Mouse (Mus musculus): Measurements from ENCODE around the gene Zc3h14. TPM values are rescaled to one million over a fixed set of nuclear protein-coding genes. Genes with fewer than 3 reads are reported as not detected.

Zc3h14 gene
- polyA plus RNA-seq, 1 experiment: 29.6 TPM

- no peaks in the 10 kb centered on the region for H3K79me2 ChIP-seq (ENCODE audit: control insufficient read depth, insufficient read depth)
- H3K4me3 ChIP-seq (ENCODE audit: insufficient read depth, poor library complexity, severe bottlenecking): no peak overlapping the region
- peaks cover 24% of the 10 kb centered on the region for H3K36me3 ChIP-seq (ENCODE audit: control insufficient read depth, insufficient read depth)
- H3K79me3 ChIP-seq (ENCODE audit: low read depth): no peaks in the 10 kb centered on the region
- TF ChIP-seq CEBPB (IDR thresholded peaks at IDR 0.05; ENCODE audit: low read depth): no peak
- TF ChIP-seq MYOG (IDR thresholded peaks at IDR 0.05; ENCODE audit: control insufficient read depth, extremely low read depth, insufficient read length): no peak
- TF ChIP-seq MYOD1 (IDR thresholded peaks at IDR 0.05; ENCODE audit: control insufficient read depth, insufficient read length, low read depth): no peak
- no peak for TF ChIP-seq MAX (IDR thresholded peaks at IDR 0.05)
- TF ChIP-seq CTCF (IDR thresholded peaks at IDR 0.05; ENCODE audit: control insufficient read depth, insufficient read depth, insufficient read length): no peak
- TF ChIP-seq FOSL1 (IDR thresholded peaks at IDR 0.05; ENCODE audit: insufficient read depth, low read length, poor library complexity, severe bottlenecking): no peak
- no peak for TF ChIP-seq USF1 (IDR thresholded peaks at IDR 0.05; ENCODE audit: low read depth)
- H3ac ChIP-seq (ENCODE audit: control insufficient read depth, insufficient read length, low read depth): no peak overlapping the region
- no peaks in the 10 kb centered on the region for H3K27me3 ChIP-seq (ENCODE audit: control insufficient read depth, insufficient read depth, insufficient read length)
Measured at GRCm38 (mm10) chr12:98800334-98800733, 53.6 kb downstream of the Zc3h14 start.

GRCm38 (mm10) chr12:98802245-98802644 is 55.5 kb downstream of the Zc3h14 start:
- TF ChIP-seq MYOG (IDR thresholded peaks at IDR 0.05; ENCODE audit: control insufficient read depth, extremely low read depth, insufficient read length) (no peak), MAX (IDR thresholded peaks at IDR 0.05) (no peak), CEBPB (IDR thresholded peaks at IDR 0.05; ENCODE audit: low read depth) (no peak), CTCF (IDR thresholded peaks at IDR 0.05; ENCODE audit: control insufficient read depth, insufficient read depth, insufficient read length) (no peak), FOSL1 (IDR thresholded peaks at IDR 0.05; ENCODE audit: insufficient read depth, low read length, poor library complexity, severe bottlenecking) (no peak), USF1 (IDR thresholded peaks at IDR 0.05; ENCODE audit: low read depth) (no peak), MYOD1 (IDR thresholded peaks at IDR 0.05; ENCODE audit: control insufficient read depth, insufficient read length, low read depth) (no peak)
- Histone ChIP-seq H3K4me3 (ENCODE audit: insufficient read depth, poor library complexity, severe bottlenecking) (no peak overlapping the region), H3ac (ENCODE audit: control insufficient read depth, insufficient read length, low read depth) (no peak overlapping the region), H3K79me3 (ENCODE audit: low read depth) (no peaks in the 10 kb centered on the region), H3K79me2 (ENCODE audit: control insufficient read depth, insufficient read depth) (no peaks in the 10 kb centered on the region), H3K36me3 (ENCODE audit: control insufficient read depth, insufficient read depth) (peaks cover 6% of the 10 kb centered on the region), H3K27me3 (ENCODE audit: control insufficient read depth, insufficient read depth, insufficient read length) (no peaks in the 10 kb centered on the region)

GRCm38 (mm10) chr12:98804078-98804748 is 57.4 kb downstream of the Zc3h14 start:
- Histone ChIP-seq H3K27me3 (ENCODE audit: control insufficient read depth, insufficient read depth, insufficient read length) (no peaks in the 10 kb centered on the region), H3K79me2 (ENCODE audit: control insufficient read depth, insufficient read depth) (no peaks in the 10 kb centered on the region), H3K36me3 (ENCODE audit: control insufficient read depth, insufficient read depth) (no peaks in the 10 kb centered on the region), H3K4me3 (ENCODE audit: insufficient read depth, poor library complexity, severe bottlenecking) (no peak overlapping the region), H3ac (ENCODE audit: control insufficient read depth, insufficient read length, low read depth) (no peak overlapping the region), H3K79me3 (ENCODE audit: low read depth) (no peaks in the 10 kb centered on the region)
- TF ChIP-seq FOSL1 (IDR thresholded peaks at IDR 0.05; ENCODE audit: insufficient read depth, low read length, poor library complexity, severe bottlenecking): no peak
- no peak for TF ChIP-seq MYOG (IDR thresholded peaks at IDR 0.05; ENCODE audit: control insufficient read depth, extremely low read depth, insufficient read length)
- no peak for TF ChIP-seq CEBPB (IDR thresholded peaks at IDR 0.05; ENCODE audit: low read depth)
- no peak for TF ChIP-seq CTCF (IDR thresholded peaks at IDR 0.05; ENCODE audit: control insufficient read depth, insufficient read depth, insufficient read length)
- TF ChIP-seq USF1 (IDR thresholded peaks at IDR 0.05; ENCODE audit: low read depth): no peak

- TF ChIP-seq MYOG (IDR thresholded peaks at IDR 0.05; ENCODE audit: control insufficient read depth, extremely low read depth, insufficient read length): no peak
- no peak for TF ChIP-seq USF1 (IDR thresholded peaks at IDR 0.05; ENCODE audit: low read depth)
- no peak overlapping the region for H3K4me3 ChIP-seq (ENCODE audit: insufficient read depth, poor library complexity, severe bottlenecking)
- no peaks in the 10 kb centered on the region for H3K79me2 ChIP-seq (ENCODE audit: control insufficient read depth, insufficient read depth)
- H3K27me3 ChIP-seq (ENCODE audit: control insufficient read depth, insufficient read depth, insufficient read length): no peaks in the 10 kb centered on the region
- no peaks in the 10 kb centered on the region for H3K79me3 ChIP-seq (ENCODE audit: low read depth)
- peaks cover 6% of the 10 kb centered on the region for H3K36me3 ChIP-seq (ENCODE audit: control insufficient read depth, insufficient read depth)
- no peak overlapping the region for H3ac ChIP-seq (ENCODE audit: control insufficient read depth, insufficient read length, low read depth)
Measured at GRCm38 (mm10) chr12:98820781-98821180, 74.0 kb downstream of the Zc3h14 start.

- H3K4me3 ChIP-seq (ENCODE audit: insufficient read depth, poor library complexity, severe bottlenecking): no peak overlapping the region
- H3K36me3 ChIP-seq (ENCODE audit: control insufficient read depth, insufficient read depth): no peaks in the 10 kb centered on the region
- no peaks in the 10 kb centered on the region for H3K79me2 ChIP-seq (ENCODE audit: control insufficient read depth, insufficient read depth)
- no peaks in the 10 kb centered on the region for H3K79me3 ChIP-seq (ENCODE audit: low read depth)
- TF ChIP-seq MAX (IDR thresholded peaks at IDR 0.05): no peak
- no peak for TF ChIP-seq FOSL1 (IDR thresholded peaks at IDR 0.05; ENCODE audit: insufficient read depth, low read length, poor library complexity, severe bottlenecking)
- TF ChIP-seq MYOD1 (IDR thresholded peaks at IDR 0.05; ENCODE audit: control insufficient read depth, insufficient read length, low read depth): no peak
- no peak for TF ChIP-seq CTCF (IDR thresholded peaks at IDR 0.05; ENCODE audit: control insufficient read depth, insufficient read depth, insufficient read length)
- TF ChIP-seq CEBPB (IDR thresholded peaks at IDR 0.05; ENCODE audit: low read depth): no peak
- TF ChIP-seq USF1 (IDR thresholded peaks at IDR 0.05; ENCODE audit: low read depth): no peak
- TF ChIP-seq MYOG (IDR thresholded peaks at IDR 0.05; ENCODE audit: control insufficient read depth, extremely low read depth, insufficient read length): no peak
- H3ac ChIP-seq (ENCODE audit: control insufficient read depth, insufficient read length, low read depth): no peak overlapping the region
- H3K27me3 ChIP-seq (ENCODE audit: control insufficient read depth, insufficient read depth, insufficient read length): no peaks in the 10 kb centered on the region
Measured at GRCm38 (mm10) chr12:98831122-98831521, 84.4 kb downstream of the Zc3h14 start.

Data from C2C12 (cell line).